Mouse (Mus musculus): ENCODE results near the gene 2410004P03Rik. TPM values are rescaled to one million over a fixed set of nuclear protein-coding genes. Genes with fewer than 3 reads are reported as not detected.

2410004P03Rik gene
- total RNA-seq, 1 experiment from 2014 or later = 0.23 TPM

- no peak for ATAC-seq (ENCODE audit: extremely low read depth, insufficient number of reproducible peaks, low FRiP score, poor library complexity, severe bottlenecking)
These were observed 34.4 kb downstream of the 2410004P03Rik start for GRCm38 (mm10) chr12:16977120-16977519.

DNA sequence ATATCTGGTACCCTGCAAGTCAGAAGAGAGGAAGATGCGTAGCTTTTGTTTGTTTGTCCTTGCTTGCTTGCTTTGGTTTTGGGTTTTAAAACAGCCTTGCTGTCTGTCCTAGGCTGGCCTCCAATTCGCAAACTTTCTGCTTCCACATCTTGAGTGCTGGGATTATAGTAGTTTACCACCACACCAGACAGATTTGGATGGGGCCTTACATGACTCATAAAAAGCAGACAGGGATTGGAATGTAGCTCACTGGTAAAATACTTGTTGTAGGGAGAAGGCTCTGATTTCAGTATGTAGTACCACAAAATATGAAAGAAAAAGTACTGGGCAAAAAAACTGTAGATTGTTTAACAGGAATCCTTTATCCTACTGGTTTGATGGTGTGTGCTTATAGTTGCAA is 44.7 kb downstream of the 2410004P03Rik start:
- no peak for ATAC-seq (ENCODE audit: extremely low read depth, insufficient number of reproducible peaks, low FRiP score, poor library complexity, severe bottlenecking)

- ATAC-seq (ENCODE audit: extremely low read depth, insufficient number of reproducible peaks, low FRiP score, poor library complexity, severe bottlenecking) = peak; percentile 56; the same call in 1 of the 2 replicates
These were observed 48.2 kb downstream of the 2410004P03Rik start for GRCm38 (mm10) chr12:16963354-16963753.

GRCm38 (mm10) chr12:16958851-16959250 is 52.7 kb downstream of the 2410004P03Rik start:
- no peak for ATAC-seq (ENCODE audit: extremely low read depth, insufficient number of reproducible peaks, low FRiP score, poor library complexity, severe bottlenecking)

Other genes with a start within 250 kb of the 2410004P03Rik start
- not detected in 2 replicates for gene Greb1, start 210.8 kb downstream of the 2410004P03Rik start, total RNA-seq (2017)
- gene E2f6, start 200.8 kb downstream of the 2410004P03Rik start, total RNA-seq (2017) = 5.8 and 7.3 TPM in 2 replicates
- 106 and 123 TPM in 2 replicates for gene Rock2, start 116.8 kb downstream of the 2410004P03Rik start, total RNA-seq (2017)
- 52.5 and 57.1 TPM in 2 replicates for gene Pqlc3, start 11.3 kb downstream of the 2410004P03Rik start, total RNA-seq (2017)
- not detected in 2 replicates for gene Kcnf1, start 165.2 kb upstream of the 2410004P03Rik start, total RNA-seq (2017)